Mouse (Mus musculus): ENCODE measurements around the gene Ccdc136. TPM values are rescaled to one million over a fixed set of nuclear protein-coding genes. Genes with fewer than 3 reads are reported as not detected.

The Ccdc136 gene
- total RNA-seq, 2 experiments from 2014 or later: 3.6 TPM

DNA sequence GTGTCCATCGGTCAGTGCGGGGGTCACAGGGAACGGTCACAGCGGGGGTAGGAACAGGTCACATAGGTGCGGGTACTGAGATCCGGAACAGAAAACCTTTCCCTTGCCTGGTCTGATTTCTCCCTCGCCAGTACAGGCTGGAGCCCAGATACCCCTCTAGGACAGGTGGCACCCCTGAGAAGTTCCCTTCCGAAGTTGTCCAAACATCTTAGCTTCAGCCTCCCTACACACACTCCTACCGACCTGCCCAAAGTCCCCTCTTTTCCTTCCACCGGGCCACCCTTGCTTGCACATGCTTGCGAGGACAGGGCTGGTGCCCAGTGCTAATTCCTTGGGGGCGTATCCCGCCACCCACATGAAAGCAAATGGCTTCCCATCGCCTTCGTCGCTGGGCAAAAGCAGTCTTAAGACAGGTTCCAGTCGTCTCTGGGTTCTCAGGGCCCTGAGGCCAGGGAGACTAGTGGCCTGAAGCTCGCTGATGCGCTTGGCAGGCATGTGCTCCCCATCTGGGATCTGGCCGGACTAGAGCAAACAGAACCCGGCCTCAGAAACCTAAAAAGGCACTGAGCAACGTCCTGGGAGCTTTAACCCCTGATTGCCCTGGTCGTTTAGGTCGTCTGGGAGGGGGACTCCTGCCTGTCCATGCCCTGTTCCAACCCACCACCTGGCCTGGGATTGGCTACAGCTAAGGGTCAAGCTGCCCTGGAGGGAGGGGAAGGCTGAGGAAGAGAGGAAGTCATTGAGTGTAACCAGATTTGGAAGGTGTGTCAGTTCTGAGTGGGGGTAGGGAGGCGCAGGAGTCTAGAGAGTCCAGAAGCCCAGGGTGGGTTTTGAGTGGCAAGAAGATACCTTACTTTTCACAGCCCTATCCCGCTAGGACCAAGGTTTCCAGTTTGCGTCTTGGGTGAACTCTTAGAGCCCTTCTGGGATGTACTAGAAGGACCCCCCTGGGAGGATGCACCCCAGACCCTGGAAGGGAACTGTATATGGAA, 38.0 kb downstream of the Ccdc136 start:
- DNase-seq: peak; percentile 58 to 68
- intact Hi-C loops (cut with DNase I): loop anchor here (5.0 kb wide), 1 partner anchor 87 kb away; the partner anchor contains the start of gene Calu

DNA sequence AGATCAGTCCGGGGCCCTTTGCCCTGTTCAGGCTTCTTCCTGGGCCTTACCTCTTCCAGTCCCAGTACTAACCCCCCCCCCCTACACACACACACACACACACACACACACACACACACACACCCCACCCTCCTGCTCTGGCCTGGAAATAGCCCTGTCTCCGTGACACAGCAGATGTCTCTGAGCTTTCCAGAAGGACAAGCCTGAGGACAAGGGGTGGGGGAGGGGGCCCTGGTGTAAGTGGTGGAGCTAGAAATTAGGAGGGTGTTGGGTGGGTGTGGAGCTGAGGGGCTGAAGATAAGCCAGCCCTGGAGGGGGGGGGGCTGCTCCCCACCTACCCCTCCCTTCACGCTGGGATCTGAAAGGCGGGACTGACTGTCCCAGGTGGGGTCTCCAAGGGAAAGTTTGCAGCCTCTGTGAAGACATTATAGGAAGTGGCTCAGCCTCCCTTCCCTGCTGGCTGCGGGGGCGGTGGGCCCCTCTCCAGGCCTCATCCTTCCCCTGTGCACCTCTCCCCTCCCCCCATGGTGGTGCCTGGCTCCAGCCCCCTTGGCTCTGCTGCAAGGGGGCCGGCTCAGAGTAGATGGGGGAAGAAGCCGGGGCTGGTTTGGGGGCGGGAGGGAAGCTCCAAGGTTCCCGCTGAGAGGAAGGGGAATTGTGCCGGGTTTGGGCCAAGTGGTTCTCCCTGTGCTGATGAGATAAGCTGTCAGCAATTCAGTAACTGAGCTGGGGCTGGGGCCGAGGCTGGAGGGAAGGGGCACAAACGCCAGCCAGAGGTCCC, 39.0 kb downstream of the Ccdc136 start:
- intact Hi-C loops (cut with DNase I): loop anchor here (5.0 kb wide), 1 partner anchor 88 kb away; the partner anchor contains the start of gene Calu
- DNase-seq: peak; percentile 73 to 77

DNA sequence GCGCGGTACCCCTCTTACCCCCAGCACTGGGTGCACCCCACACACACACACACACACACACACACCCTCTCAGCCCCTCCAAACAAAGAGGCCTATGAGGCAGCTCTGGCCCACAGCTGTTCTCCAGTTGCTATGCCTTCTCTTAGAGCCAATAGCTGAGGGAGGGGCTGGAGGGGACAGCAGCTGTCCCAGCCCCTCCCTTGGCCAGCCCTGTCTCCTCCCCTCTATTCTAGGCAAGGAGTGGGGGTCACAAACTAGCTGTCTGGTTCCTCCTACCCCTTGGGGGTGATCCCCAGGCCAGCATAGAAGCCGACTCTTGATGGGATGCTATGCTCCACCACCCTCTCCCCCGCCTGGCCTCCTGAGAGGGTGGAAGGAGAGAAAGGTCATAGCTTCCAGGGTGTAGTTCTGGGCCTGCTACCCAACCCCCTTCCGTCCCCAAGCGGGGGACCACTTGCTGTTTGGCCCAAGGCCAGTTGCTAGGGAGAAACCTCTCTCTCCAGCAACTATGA, 39.9 kb downstream of the Ccdc136 start:
- intact Hi-C loops (cut with DNase I): no loop called here
- DNase-seq: peak; percentile 50 to 62

DNA sequence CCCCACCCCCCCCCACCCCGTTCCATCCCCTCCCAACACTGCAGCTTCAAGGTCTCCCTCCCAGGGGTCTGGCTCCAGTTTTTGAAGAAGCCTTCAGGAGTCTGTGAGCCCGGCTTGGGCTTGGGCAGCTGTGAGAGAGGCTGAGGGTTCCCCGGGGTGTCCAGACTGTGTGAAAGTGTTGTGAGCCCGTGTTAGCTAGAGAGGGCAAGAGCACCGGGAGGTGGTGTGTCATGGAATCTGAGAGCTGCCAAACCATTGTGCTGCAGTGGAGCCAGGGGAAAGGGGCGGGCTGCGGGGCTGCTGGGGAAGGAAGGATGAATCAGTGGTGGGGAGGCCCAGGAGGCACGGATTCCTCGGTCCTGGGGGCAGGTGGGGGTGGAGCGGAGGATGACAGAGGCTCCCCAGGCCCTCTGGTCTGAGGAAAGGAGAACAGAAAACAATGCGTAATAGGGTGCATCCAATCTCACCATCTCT, 40.4 kb downstream of the Ccdc136 start:
- DNase-seq: peak; percentile 70 to 73
- intact Hi-C loops (cut with DNase I): no loop called here

DNA sequence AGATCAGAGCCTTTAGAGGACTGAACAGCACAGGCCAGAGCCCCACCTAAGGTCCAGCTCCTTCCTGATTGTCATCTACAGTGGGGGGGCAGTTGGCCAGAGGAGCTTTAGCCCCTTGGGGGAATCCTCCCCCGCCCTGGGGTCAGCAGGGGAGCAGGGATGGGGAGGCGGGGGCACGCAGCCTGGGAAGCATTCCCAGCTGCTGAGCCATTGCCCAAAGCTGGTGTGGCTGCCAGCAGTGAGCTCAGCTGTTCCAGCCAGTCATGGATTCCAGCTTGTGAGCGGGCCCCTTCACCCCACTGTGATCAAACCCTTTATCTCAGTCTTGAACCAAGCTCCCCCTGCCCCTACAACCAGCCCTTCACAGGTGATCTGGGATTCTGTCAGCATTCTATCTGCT, 43.1 kb downstream of the Ccdc136 start:
- DNase-seq: peak; percentile 36 to 49
- intact Hi-C loops (cut with DNase I): no loop called here

DNA sequence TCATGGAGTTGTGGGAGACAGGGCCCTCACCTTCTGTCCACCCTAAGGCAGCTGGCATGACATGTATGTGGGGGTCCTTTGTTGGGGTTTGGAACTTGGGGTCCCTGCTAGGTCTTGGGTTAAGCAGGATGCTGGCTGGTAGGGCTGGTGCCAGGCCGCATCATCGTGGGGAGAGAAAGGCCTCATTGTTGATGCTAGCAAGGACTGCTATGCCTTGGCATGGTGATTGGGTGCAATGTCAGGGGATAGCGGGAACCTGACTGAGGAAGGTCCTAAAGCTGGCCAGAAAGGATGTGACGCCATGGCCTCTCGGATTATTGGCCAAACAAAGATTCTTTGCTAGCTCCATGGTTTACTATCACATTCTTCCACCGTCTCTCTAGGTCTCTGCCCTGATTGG, 43.7 kb downstream of the Ccdc136 start:
- no peak for DNase-seq
- intact Hi-C loops (cut with DNase I): no loop called here

DNA sequence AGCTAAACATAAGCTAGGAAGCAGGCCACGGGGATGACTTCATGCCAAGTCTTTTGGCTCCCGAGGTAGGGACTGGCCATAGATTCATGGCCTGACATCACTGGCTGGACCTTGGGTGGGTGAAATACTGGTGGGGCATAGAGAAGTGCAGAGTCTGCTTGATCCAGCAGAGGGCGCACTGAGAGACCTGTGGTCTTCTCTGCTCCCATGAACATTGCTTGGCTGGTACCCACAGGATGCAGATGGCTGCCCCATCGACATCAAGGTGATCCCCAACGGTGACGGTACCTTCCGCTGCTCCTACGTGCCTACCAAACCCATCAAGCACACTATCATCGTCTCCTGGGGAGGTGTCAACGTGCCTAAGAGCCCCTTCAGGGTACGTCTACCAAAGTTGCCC, 48.7 kb downstream of the Ccdc136 start:
- DNase-seq: peak; percentile 47 to 71
- intact Hi-C loops (cut with DNase I): no loop called here

DNA sequence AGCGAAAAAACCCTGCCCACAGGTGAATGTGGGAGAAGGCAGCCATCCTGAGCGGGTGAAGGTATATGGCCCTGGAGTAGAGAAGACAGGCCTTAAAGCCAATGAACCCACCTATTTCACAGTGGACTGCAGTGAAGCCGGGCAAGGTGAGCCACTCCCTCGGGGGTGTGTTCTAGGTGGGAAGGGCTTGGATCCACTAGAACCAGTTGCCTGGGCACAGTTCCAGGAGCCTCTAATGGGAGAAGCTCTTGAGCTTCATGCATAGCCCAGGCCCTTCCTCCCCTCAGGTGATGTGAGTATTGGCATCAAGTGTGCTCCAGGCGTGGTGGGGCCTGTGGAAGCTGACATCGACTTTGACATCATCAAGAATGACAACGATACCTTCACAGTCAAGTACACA, 49.2 kb downstream of the Ccdc136 start:
- intact Hi-C loops (cut with DNase I): no loop called here
- DNase-seq: peak in 1 of 2 experiments; percentile 36

DNA sequence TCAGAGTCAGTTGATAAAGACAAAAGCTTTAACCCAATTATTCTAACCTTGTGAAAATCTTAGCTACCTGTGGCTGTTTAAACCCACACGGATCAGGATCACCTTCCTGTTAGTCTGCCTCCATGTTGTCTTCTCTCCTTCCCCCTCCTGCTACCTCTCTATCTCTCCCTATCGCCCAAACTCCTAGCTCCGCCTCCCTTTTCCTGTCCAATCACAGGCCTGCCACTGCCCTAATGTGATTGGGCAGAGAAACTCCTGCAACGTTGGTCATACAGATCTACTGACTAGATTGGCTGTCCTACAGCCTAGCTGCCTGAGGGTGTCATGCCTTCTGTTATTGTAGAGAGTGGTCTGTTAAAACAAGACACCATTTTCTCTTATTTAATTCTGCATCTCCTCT, 53.7 kb downstream of the Ccdc136 start:
- no peak for DNase-seq
- intact Hi-C loops (cut with DNase I): no loop called here

DNA sequence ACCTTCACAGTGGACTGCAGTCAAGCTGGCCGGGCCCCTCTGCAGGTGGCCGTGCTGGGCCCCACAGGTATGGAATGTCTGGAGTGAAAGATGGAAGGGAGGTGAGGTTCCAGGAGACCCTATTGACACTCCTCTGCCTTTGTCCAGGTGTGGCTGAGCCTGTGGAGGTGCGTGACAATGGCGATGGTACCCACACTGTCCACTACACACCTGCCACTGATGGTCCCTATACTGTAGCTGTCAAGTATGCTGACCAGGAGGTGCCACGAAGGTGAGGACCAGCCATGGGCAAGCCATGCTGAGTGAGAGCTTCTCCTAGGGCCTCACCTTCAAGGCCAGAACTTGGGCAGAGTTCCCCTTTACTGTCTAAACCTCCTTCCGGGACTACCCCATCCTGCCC, 54.6 kb downstream of the Ccdc136 start:
- intact Hi-C loops (cut with DNase I): no loop called here
- DNase-seq: no peak

DNA sequence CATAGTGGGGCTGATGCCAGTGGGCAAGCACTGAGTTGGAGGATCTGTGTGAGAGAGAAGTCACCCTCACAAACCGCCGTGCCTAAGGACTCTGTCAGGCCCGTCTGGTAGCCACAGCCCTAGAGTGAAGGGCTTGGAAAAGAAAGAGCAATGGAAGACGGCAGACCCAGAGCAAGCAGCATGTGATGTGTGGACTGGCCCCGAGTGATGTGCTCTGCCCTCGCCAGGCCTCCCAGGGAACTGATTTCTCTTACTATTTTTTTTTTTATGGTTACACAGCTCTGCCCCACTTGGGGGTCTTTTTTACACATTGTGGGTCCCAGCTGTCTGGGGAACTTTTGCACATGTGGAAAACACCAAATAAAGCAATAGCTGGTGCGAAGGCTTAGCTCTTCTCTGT, 65.4 kb downstream of the Ccdc136 start:
- DNase-seq: no peak
- intact Hi-C loops (cut with DNase I): no loop called here

DNA sequence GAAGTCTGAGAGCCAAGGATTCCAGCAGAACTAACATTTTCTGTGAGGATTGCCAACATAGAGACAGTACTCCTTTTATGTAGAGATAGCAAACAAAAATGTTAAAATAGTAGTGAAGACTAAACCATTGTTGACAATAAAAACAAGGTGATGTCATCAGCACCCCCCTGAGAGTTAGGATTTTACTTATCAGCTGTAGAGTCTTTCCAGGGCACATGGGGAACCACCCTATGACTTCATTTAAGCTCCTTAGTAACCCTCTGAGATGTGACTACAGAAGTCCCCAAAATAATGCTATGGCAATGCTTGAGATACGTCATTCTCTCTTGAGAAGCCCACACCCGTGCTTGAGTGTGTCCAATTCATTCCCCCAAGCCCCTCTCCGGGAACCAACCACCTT, 67.3 kb downstream of the Ccdc136 start:
- DNase-seq: no peak
- intact Hi-C loops (cut with DNase I): no loop called here

DNA sequence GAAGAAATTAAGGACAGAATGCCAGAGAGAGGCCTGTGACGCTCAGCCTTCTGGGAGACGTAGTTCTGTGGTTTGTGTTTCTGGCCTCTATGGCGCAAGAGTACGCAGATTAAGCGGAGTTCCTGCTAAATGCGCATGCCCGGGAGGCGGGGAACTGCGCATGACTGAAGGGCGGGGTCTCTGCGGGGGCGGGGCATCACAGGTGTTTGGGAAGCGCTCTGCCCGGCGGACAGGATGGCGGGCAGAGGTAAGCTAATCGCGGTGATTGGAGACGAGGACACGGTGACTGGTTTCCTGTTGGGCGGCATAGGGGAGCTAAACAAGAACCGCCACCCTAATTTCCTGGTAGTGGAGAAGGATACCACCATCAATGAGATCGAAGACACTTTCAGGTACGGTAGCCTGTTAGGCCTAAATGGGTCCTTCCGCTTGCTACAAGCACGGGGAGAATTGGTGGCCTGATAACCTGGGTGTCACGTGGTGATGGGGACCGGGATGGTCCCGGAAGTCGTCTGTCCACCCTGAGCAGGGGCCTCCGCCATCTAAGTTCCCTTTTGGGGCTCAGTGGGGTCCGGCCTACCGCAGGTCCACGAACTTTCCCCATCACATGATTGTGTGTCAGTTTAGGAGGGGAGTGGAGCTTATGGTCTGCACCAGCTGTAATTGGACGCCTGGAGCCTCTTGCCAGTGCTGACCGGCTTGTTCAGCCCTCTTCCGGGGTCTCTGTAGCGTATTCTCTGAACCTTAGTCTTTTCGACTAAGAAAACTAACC, 71.7 kb downstream of the Ccdc136 start, which contains the start of gene Atp6v1f:
Gene Atp6v1f, plus strand, starts transcription at position 136 of the 772 bp plus-strand sequence.
- intact Hi-C loops (cut with DNase I): no loop called here
- peak; percentile 90 to 92 for DNase-seq

DNA sequence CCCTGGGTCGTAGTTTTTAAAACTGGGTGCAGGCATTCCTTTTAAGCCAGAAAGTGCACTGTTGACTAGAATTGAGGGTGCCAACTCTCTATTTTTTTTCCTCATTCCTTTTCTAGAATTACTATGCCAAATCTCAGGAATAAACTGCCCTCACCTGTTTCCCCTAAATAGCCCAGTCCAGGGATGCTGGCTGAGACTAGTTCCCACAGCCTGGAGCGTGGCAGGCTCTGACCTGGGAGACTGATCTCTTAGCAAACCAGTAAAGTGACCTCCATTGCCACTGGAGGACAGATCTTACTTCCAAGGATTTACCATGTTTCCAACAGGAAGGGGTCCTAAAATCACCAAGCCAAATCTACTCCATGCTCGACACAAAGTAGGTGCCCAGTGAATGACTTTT, 72.7 kb downstream of the Ccdc136 start:
- intact Hi-C loops (cut with DNase I): no loop called here
- no peak for DNase-seq

DNA sequence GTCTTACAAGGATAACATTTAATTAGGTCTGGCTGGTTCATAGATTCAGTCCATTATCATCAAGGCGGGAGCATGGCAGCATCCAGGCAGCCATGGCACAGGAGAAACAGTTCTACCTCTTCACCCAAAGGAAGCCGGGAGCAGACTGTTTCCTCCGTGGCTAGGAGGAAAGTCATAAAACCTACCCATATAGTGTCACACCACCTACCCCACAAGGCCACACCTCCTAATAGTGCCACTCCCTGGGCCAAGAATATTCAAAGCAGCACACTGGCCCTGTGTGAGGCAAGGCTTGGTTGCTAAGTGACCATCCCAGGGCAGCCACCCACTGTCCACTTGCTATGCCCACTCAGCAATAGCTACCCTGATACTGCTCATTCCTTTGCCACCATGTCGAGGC, 75.0 kb downstream of the Ccdc136 start, which contains the start of gene Atp6v1fnb:
Gene Atp6v1fnb, plus strand, starts transcription at position 301 of the 400 bp plus-strand sequence.
- no peak for DNase-seq
- intact Hi-C loops (cut with DNase I): no loop called here

DNA sequence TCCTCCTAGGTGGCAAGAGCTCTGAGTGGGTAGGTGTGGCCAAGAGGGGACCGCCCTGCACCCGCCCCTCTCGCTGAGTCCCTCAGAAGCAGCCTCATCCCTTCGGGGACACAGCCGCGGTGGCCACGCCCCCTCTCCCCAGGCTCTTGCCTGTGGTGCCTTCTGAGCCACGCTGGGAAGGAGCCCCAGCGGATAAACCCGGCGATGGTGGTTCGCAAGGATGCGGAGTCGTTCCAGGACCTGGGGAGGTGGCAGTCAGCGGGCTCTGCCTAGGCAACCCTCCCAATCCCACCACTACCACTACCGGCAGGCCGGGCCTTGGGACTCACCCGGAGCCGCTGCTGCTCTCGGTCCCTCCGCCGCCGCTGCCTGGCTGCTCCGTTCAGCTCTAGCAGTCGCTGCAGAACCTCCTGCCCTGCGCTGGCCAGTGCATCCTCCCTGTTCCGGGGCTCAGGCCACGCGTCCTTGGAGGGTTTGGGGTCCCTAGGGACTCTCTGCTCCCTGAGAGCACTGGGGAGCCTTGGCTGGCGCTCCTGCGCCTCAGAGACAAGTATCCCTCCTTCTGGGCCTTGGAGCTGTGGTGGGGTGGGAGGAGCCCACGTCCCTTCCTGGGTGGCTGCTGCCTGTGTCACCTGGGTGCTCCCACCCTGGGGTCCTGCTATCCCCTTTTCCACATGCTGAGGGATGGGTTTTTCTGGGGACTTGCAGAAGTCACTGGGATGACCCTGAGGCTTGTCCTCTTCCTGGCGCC, 78.0 kb downstream of the Ccdc136 start:
- intact Hi-C loops (cut with DNase I): no loop called here

DNA sequence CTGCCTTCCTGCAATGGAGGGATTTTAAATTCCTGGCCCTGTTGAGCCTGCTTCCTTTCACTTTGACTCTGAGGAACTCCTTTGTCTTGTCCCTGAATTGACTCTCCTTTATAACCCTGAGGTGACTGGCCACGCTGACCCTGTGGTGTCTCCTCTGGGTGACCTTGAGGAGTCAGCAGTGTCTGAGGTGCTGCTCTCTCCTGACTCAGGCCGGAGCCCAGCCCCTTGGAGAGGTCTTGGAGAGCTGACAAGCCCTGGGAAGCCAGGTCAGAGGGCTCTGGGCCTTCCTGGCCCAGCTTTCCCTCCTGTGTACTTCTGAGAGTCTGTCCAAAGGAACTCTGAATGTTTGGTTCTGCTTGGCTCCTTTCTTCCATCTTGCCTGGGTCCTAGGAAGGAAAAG, 78.6 kb downstream of the Ccdc136 start:
- no peak for DNase-seq
- intact Hi-C loops (cut with DNase I): no loop called here

More for the DNA sequence above, 78.0 kb downstream of the Ccdc136 start:
- peak; percentile 72 for DNase-seq

Measured in heart, postnatal 14 days (tissue).